Mouse (Mus musculus) spleen, embryonic (tissue): ENCODE data around the gene Igfn1.

Experiments
- CTCF ChIA-PET: fragments of 350-600 bp; sonication (Branson Sonifier 250); formaldehyde crosslinking; loops from one replicate; lab custom pipeline; 2022; lab: Charles Lee

Gene Igfn1

GRCm38 (mm10) chr1:136008159-136008533 lies 2.0 kb upstream of the Igfn1 start:
- CTCF ChIA-PET: no interaction called here

- CTCF ChIA-PET: no interaction called here
These were observed 1.3 kb upstream of the Igfn1 start, which contains the start of gene Tmem9 for GRCm38 (mm10) chr1:136007211-136008158. Gene Tmem9 (plus strand): TSS chr1:136008150.

DNA sequence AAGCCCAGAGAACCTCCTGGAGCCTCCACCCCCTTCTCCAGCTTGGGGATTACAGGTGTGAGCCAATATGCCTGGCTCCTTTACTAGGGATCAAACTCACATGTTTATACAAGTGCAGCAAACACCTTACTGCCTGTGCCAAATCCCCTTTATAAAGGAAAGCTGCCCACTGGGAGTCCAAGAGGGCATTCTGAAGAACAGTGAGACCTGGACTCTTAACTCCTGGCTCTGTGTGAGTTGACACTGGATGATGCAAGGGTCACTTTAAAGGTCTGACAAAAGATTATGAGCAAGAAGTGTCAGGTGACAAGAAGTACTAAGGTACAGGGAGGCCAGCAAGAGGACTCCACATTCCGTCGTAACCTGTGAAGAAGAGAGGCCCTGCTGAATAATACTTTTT lies 4.7 kb downstream of the Igfn1 start:
- CTCF ChIA-PET: no interaction called here

DNA sequence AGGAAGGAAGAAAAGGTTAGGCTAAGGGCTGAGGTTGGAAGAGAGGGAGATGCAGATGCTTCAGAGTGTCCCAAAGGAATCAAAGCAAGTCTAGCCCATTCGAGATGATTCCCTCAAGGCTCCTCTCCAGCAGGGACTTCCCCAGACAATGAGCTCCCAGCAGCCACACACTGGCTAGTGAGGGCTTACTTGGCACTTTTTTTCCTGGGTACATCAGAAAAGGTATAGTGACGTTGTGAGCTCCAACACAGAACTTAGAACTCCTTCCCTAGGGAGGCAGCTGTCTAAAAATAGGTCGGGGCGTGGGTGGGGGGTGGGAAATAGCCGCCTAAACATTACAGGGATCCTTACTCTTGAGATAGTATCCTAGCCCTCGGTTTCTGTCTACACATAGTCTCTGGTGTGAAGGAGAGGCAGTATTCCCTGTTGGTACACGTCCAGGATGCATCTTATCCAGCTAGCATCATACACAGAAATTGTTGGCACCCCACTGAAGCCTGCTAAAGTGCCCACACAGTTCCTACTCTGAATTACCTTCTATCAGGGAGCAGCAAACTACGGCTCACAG lies 6.3 kb downstream of the Igfn1 start:
- CTCF ChIA-PET: interaction anchor here (0.5 to 0.6 kb wide), 2 partner anchors 232 to 1489 kb away, joined by 3 to 4 read pairs; no protein-coding TSS in a partner anchor

- CTCF ChIA-PET: no interaction called here
These were observed 8.6 kb downstream of the Igfn1 start for GRCm38 (mm10) chr1:135997537-135997936.

GRCm38 (mm10) chr1:135993470-135993869 lies 12.7 kb downstream of the Igfn1 start:
- CTCF ChIA-PET: no interaction called here

GRCm38 (mm10) chr1:135989876-135990275 lies 16.3 kb downstream of the Igfn1 start:
- CTCF ChIA-PET: no interaction called here

- CTCF ChIA-PET: no interaction called here
These were observed 22.0 kb downstream of the Igfn1 start for GRCm38 (mm10) chr1:135984105-135984504.

DNA sequence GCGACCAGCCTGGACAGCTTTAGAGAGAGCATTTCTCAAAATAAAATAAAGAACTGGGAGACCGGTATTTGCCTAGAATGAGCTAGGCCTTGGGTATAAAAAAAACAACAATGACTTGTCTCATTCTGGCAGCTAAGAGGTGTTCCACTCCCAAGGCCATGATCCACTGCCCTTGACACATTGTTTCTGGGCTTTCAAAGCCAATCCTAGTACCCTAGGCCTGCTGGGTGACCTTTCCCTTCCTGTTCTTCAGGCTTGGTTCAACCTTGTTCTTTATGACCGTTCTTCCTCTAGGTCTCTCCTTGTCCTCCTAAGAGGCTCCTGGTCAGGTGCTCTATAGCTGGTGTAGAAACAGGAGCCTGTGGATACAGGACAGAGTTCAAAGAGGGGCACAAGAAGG lies 33.6 kb downstream of the Igfn1 start:
- CTCF ChIA-PET: no interaction called here

- CTCF ChIA-PET: no interaction called here
These were observed 35.7 kb downstream of the Igfn1 start for GRCm38 (mm10) chr1:135970486-135970885.

GRCm38 (mm10) chr1:135967739-135968138 lies 38.4 kb downstream of the Igfn1 start:
- CTCF ChIA-PET: no interaction called here

DNA sequence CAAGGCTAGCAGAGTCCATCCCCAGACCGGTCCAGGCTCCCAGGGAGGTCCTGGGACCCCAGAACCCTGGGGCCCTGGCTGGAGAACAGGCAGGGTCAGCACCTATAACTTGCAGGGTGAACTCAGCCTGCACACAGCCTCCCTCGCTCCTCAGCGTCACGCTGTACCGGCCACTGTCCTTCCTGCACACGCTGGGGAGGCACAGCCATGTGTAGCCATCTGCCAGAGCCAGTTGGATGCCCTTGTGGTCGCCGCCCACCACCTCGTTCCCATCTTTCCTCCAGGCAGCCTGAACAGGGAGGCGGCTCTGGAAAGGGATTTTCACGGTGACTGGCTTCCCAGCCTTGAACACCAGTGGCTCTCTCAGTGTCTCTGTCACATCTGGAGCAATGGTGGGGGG lies 41.6 kb downstream of the Igfn1 start:
- CTCF ChIA-PET: no interaction called here

- CTCF ChIA-PET: no interaction called here
These were observed 43.0 kb downstream of the Igfn1 start for GRCm38 (mm10) chr1:135963177-135963576.

- CTCF ChIA-PET: no interaction called here
These were observed 47.7 kb downstream of the Igfn1 start for GRCm38 (mm10) chr1:135958483-135958882.

GRCm38 (mm10) chr1:135948871-135949270 lies 57.3 kb downstream of the Igfn1 start:
- CTCF ChIA-PET: no interaction called here

- CTCF ChIA-PET: no interaction called here
These were observed 59.9 kb downstream of the Igfn1 start for GRCm38 (mm10) chr1:135946247-135946646.

DNA sequence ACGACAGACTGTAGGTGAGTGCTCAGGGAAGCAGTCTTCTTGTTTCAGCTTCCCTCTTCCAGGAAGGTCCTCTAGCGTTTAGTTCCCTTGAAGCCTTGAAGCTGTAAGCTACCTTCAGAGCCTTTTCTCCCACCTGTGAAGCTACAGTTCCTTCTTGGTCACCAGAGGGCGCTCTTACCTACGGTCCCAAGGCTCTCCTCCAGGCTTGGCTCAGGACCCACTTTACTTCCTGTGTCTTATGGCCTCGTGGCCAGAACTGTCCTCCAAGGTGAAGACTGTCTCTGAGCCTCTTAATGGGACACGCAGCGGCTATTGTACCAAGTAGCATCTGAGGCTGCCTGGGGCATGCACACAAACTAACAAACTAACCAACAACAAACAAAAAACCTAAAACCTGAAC lies 60.4 kb downstream of the Igfn1 start:
- CTCF ChIA-PET: no interaction called here

DNA sequence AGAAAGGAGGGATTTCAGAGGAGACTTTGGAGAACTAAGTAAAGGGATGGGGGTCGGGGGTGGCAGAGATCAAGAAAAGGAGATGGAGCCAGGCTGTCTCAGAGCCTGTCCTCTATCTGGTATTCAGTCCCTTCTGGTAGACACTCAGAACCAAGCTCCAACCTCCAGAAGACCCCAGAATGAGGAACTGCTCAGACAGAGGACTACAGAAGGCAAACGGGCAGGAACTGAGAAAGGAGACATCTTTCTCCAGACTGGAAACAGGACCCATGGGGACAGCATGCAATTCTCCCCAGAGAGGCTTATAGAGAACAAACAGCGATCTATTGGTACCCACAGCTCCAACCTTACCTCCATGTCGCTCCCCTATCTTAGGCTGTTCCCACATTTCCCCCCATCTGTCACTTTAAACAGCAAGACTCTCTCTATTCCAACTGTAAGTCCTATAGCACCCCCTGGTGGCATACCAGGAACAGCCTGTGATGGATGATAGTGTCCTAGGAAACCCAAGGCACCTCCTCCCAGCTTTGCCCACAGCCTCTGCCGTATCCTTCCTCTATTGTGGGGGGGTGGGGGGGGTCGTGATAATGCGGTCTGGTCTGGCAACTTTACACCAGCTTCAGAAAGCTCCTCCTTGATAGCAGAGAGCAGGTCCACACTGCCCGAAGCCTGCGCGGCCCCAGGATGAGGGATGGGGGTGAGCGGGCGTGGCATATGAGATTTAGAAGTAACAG lies 61.4 kb downstream of the Igfn1 start:
- CTCF ChIA-PET: no interaction called here

DNA sequence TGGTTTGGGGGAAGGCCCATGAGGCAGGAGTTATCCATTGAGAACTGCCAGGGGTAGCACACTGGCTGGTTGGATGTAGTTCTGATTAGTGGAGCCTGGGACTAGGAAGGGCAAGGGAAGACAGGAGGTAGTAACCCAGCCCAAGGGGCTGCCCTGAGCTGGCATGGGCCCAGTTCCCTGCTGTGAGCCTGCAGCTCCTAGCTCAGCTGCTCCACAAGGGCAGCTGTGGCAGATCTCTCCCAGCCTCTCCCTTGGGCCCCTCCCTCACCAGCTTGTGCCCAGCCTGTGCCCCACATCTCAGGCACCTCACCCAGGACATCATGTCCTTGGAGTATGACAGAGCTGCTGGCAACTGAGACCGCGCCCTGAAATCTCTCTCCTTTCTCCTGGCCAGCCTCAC lies 62.4 kb downstream of the Igfn1 start:
- CTCF ChIA-PET: no interaction called here

GRCm38 (mm10) chr1:135942116-135942515 lies 64.0 kb downstream of the Igfn1 start:
- CTCF ChIA-PET: interaction anchor here (0.6 kb wide), 1 partner anchor 15 kb away, joined by 3 read pairs; no protein-coding TSS in a partner anchor

GRCm38 (mm10) chr1:135941259-135942006 lies 64.7 kb downstream of the Igfn1 start:
- CTCF ChIA-PET: interaction anchor here (0.6 kb wide), 1 partner anchor 16 kb away, joined by 3 read pairs; no protein-coding TSS in a partner anchor
